Mouse (Mus musculus): ENCODE results near the gene Stx2.

DNA sequence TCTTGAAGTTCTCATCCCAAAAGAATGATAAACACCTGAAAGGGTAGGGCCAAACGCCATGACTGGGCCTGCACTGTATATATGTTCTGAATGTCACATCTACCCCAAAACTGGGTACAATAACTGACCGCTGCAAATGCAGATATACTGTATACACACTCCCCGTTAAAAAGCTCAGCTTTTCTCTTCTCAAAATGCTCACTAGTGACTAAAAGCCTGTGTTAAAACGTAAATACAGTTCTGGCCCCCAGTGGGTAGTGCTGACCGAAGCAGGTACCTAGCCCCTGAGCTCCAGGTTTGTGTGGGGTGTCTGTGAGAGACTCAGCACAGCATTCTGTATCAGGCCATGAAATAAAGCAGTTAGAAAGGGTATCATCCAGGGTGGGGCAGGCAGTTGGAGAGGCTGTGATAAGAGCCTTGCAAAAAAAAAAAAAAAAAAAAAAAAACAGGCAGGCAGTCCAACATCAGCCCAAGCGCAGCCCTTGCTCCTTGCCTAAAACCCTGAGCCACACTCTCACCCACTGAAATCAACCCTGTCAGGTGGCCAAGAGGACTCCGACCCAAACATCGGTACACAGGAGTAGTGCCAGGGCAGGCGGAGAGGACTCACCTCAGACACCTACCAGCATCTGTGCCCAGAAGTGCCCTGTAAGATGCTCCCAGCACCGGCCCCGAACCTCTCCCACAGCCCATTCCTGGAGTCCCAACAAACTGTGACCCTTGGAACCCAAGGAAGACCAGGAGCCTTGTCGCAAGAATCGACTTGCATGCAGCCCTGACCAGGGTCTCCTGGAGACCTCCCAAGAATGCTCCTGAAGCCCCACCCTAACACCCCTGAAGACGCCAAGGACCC, 1.0 kb downstream of the Stx2 start:
- TF ChIP-seq CTCF (IDR thresholded peaks at IDR 0.05; ENCODE audit: low read depth): no peak
- no peak for TF ChIP-seq EP300 (IDR thresholded peaks at IDR 0.05; ENCODE audit: low read depth)
